Mouse (Mus musculus): ENCODE measurements at regions not wholly inside any gene's neighbourhood (a gene's known extent, or its start where the extent isn't known, plus 50 kb on each side); places are given as distances from the start of the nearest gene placed in this dataset.

- Histone ChIP-seq H3K4me1 (ENCODE audit: control insufficient read depth, low read depth, low read length) (no peaks in the 10 kb centered on the region), H3K27me3 (ENCODE audit: control insufficient read depth, insufficient read depth, low read depth, low read length) (no peaks in the 10 kb centered on the region), H3K27ac (ENCODE audit: low read length) (no peak overlapping the region), H3K36me3 (ENCODE audit: control insufficient read depth, insufficient read depth) (no peaks in the 10 kb centered on the region), H3K4me3 (ENCODE audit: low read depth, low read length) (no peak overlapping the region), H3K9me3 (replicated peaks; ENCODE audit: control insufficient read depth, low read length) (no peaks in the 10 kb centered on the region), H3K4me2 (ENCODE audit: low read depth, low read length) (no peak overlapping the region), H3K9ac (ENCODE audit: low read depth, low read length) (no peak overlapping the region)
- no peak for ATAC-seq (ENCODE audit: low read depth)
- 55% methylated on average over 2 of the region's 2 CpGs for WGBS (ENCODE audit: insufficient replicate concordance)
These were observed 164.5 kb downstream of the Gm765 start for GRCm38 (mm10) chr6:98178005-98178404.

GRCm38 (mm10) chr6:98149043-98149813 lies 193.3 kb downstream of the Gm765 start:
- no peak overlapping the region for H3K9ac ChIP-seq (ENCODE audit: low read depth, low read length)
- WGBS (ENCODE audit: insufficient replicate concordance) = 57% methylated on average over 12 of the region's 12 CpGs
- ATAC-seq (ENCODE audit: low read depth) = no peak

GRCm38 (mm10) chr6:98147855-98148254 lies 194.7 kb downstream of the Gm765 start:
- 65% methylated on average over 5 of the region's 5 CpGs for WGBS (ENCODE audit: insufficient replicate concordance)
- Histone ChIP-seq H3K4me2 (ENCODE audit: low read depth, low read length) (no peak overlapping the region), H3K9me3 (replicated peaks; ENCODE audit: control insufficient read depth, low read length) (no peaks in the 10 kb centered on the region)

More at GRCm38 (mm10) chr6:98149043-98149813, 193.3 kb downstream of the Gm765 start:
- H3K9me3 ChIP-seq (replicated peaks; ENCODE audit: control insufficient read depth, low read length) = no peaks in the 10 kb centered on the region
- no peak overlapping the region for H3K4me3 ChIP-seq (ENCODE audit: low read depth, low read length)
- no peak overlapping the region for H3K27ac ChIP-seq (ENCODE audit: low read length)
- no peaks in the 10 kb centered on the region for H3K36me3 ChIP-seq (ENCODE audit: control insufficient read depth, insufficient read depth)
- H3K4me1 ChIP-seq (ENCODE audit: control insufficient read depth, low read depth, low read length) = no peaks in the 10 kb centered on the region
- no peak overlapping the region for H3K4me2 ChIP-seq (ENCODE audit: low read depth, low read length)
- no peaks in the 10 kb centered on the region for H3K27me3 ChIP-seq (ENCODE audit: control insufficient read depth, insufficient read depth, low read depth, low read length)

GRCm38 (mm10) chr6:98132931-98133330 lies 209.6 kb downstream of the Gm765 start:
- H3K36me3 ChIP-seq (ENCODE audit: control insufficient read depth, insufficient read depth) = no peaks in the 10 kb centered on the region
- H3K9ac ChIP-seq (ENCODE audit: low read depth, low read length) = no peak overlapping the region
- H3K4me1 ChIP-seq (ENCODE audit: control insufficient read depth, low read depth, low read length) = no peaks in the 10 kb centered on the region
- 23% methylated on average over 2 of the region's 2 CpGs for WGBS (ENCODE audit: insufficient replicate concordance)
- no peak overlapping the region for H3K4me2 ChIP-seq (ENCODE audit: low read depth, low read length)
- no peak overlapping the region for H3K4me3 ChIP-seq (ENCODE audit: low read depth, low read length)
- no peaks in the 10 kb centered on the region for H3K9me3 ChIP-seq (replicated peaks; ENCODE audit: control insufficient read depth, low read length)
- no peak overlapping the region for H3K27ac ChIP-seq (ENCODE audit: low read length)
- H3K27me3 ChIP-seq (ENCODE audit: control insufficient read depth, insufficient read depth, low read depth, low read length) = no peaks in the 10 kb centered on the region
- no peak for ATAC-seq (ENCODE audit: low read depth)

More at GRCm38 (mm10) chr6:98147855-98148254, 194.7 kb downstream of the Gm765 start:
- Histone ChIP-seq H3K4me1 (ENCODE audit: control insufficient read depth, low read depth, low read length) (no peaks in the 10 kb centered on the region), H3K27ac (ENCODE audit: low read length) (no peak overlapping the region), H3K36me3 (ENCODE audit: control insufficient read depth, insufficient read depth) (no peaks in the 10 kb centered on the region), H3K4me3 (ENCODE audit: low read depth, low read length) (no peak overlapping the region), H3K27me3 (ENCODE audit: control insufficient read depth, insufficient read depth, low read depth, low read length) (no peaks in the 10 kb centered on the region), H3K9ac (ENCODE audit: low read depth, low read length) (no peak overlapping the region)
- no peak for ATAC-seq (ENCODE audit: low read depth)

- H3K4me1 ChIP-seq (ENCODE audit: control insufficient read depth, low read depth, low read length) = no peaks in the 10 kb centered on the region
- H3K4me3 ChIP-seq (ENCODE audit: low read depth, low read length) = no peak overlapping the region
- no peaks in the 10 kb centered on the region for H3K36me3 ChIP-seq (ENCODE audit: control insufficient read depth, insufficient read depth)
- WGBS (ENCODE audit: insufficient replicate concordance) = 61% methylated on average over 7 of the region's 7 CpGs
- no peak for ATAC-seq (ENCODE audit: low read depth)
- no peak overlapping the region for H3K27ac ChIP-seq (ENCODE audit: low read length)
- no peaks in the 10 kb centered on the region for H3K9me3 ChIP-seq (replicated peaks; ENCODE audit: control insufficient read depth, low read length)
- H3K4me2 ChIP-seq (ENCODE audit: low read depth, low read length) = no peak overlapping the region
- H3K27me3 ChIP-seq (ENCODE audit: control insufficient read depth, insufficient read depth, low read depth, low read length) = no peaks in the 10 kb centered on the region
- no peak overlapping the region for H3K9ac ChIP-seq (ENCODE audit: low read depth, low read length)
These were observed 217.1 kb downstream of the Gm765 start for GRCm38 (mm10) chr6:98125434-98125833.

GRCm38 (mm10) chr6:98118355-98119150 lies 224.0 kb downstream of the Gm765 start:
- Histone ChIP-seq H3K27ac (ENCODE audit: low read length) (no peak overlapping the region), H3K27me3 (ENCODE audit: control insufficient read depth, insufficient read depth, low read depth, low read length) (no peaks in the 10 kb centered on the region), H3K4me3 (ENCODE audit: low read depth, low read length) (no peak overlapping the region), H3K4me1 (ENCODE audit: control insufficient read depth, low read depth, low read length) (no peaks in the 10 kb centered on the region), H3K9me3 (replicated peaks; ENCODE audit: control insufficient read depth, low read length) (no peaks in the 10 kb centered on the region), H3K36me3 (ENCODE audit: control insufficient read depth, insufficient read depth) (no peaks in the 10 kb centered on the region), H3K4me2 (ENCODE audit: low read depth, low read length) (no peak overlapping the region), H3K9ac (ENCODE audit: low read depth, low read length) (no peak overlapping the region)
- no peak for ATAC-seq (ENCODE audit: low read depth)
- 45% methylated on average over 9 of the region's 9 CpGs for WGBS (ENCODE audit: insufficient replicate concordance)

GRCm38 (mm10) chr6:98114327-98115134 lies 228.0 kb downstream of the Gm765 start:
- WGBS (ENCODE audit: insufficient replicate concordance) = 42% methylated on average over 9 of the region's 9 CpGs

GRCm38 (mm10) chr6:98113708-98114107 lies 228.8 kb downstream of the Gm765 start:
- Histone ChIP-seq H3K4me1 (ENCODE audit: control insufficient read depth, low read depth, low read length) (no peaks in the 10 kb centered on the region), H3K9ac (ENCODE audit: low read depth, low read length) (no peak overlapping the region), H3K27ac (ENCODE audit: low read length) (no peak overlapping the region), H3K36me3 (ENCODE audit: control insufficient read depth, insufficient read depth) (no peaks in the 10 kb centered on the region), H3K27me3 (ENCODE audit: control insufficient read depth, insufficient read depth, low read depth, low read length) (no peaks in the 10 kb centered on the region), H3K9me3 (replicated peaks; ENCODE audit: control insufficient read depth, low read length) (no peaks in the 10 kb centered on the region), H3K4me2 (ENCODE audit: low read depth, low read length) (no peak overlapping the region), H3K4me3 (ENCODE audit: low read depth, low read length) (no peak overlapping the region)
- 14% methylated on average over 7 of the region's 7 CpGs for WGBS (ENCODE audit: insufficient replicate concordance)
- no peak for ATAC-seq (ENCODE audit: low read depth)

More at GRCm38 (mm10) chr6:98114327-98115134, 228.0 kb downstream of the Gm765 start:
- Histone ChIP-seq H3K9me3 (replicated peaks; ENCODE audit: control insufficient read depth, low read length) (no peaks in the 10 kb centered on the region), H3K9ac (ENCODE audit: low read depth, low read length) (no peak overlapping the region), H3K4me2 (ENCODE audit: low read depth, low read length) (no peak overlapping the region), H3K27me3 (ENCODE audit: control insufficient read depth, insufficient read depth, low read depth, low read length) (no peaks in the 10 kb centered on the region), H3K4me1 (ENCODE audit: control insufficient read depth, low read depth, low read length) (no peaks in the 10 kb centered on the region), H3K4me3 (ENCODE audit: low read depth, low read length) (no peak overlapping the region), H3K27ac (ENCODE audit: low read length) (no peak overlapping the region), H3K36me3 (ENCODE audit: control insufficient read depth, insufficient read depth) (no peaks in the 10 kb centered on the region)
- no peak for ATAC-seq (ENCODE audit: low read depth)
